Mouse (Mus musculus): Measurements from ENCODE around the gene Plcb4. TPM values are rescaled to one million over a fixed set of nuclear protein-coding genes. Genes with fewer than 3 reads are reported as not detected.
"Not testable (repeated sequence)": the region's sequence is repeated elsewhere in the genome, so short reads cannot be mapped to it uniquely, and the experiment has no call there.

The Plcb4 gene
- polyA plus RNA-seq, 1 experiment from 2014 or later: 15.9 TPM

DNA sequence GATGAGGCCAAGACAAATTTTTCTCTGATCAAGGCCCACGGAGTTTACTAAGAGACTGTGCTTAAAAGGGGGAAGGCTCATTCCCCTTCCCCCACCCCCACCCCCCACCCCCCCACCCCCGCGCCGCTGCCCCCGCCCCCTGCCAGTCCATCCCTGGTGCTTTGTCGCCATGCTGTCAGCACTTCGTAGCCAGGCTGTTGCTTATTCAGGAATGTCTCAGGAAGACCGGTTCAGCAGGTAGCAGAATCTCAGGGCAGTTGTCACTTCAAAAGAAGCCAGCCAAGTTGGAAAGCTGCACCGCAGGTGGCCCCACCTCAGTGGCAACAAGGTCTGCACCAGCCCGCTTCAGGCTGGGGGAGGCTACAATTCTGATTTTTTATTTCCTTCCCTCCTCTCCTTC is 331.9 kb downstream of the Plcb4 start:
- H3K27me3 ChIP-seq (ENCODE audit: poor library complexity, severe bottlenecking); H3K9me3 ChIP-seq; H3K4me3 ChIP-seq; DNase-seq (ENCODE audit: extremely low spot score, low spot score); H3K4me1 ChIP-seq; H3K27ac ChIP-seq: not testable (repeated sequence)
- H3K36me3 ChIP-seq (replicated peaks): peaks cover 26% of the 10 kb centered on the region
- 79% methylated on average over 8 of the region's 10 CpGs for WGBS

DNA sequence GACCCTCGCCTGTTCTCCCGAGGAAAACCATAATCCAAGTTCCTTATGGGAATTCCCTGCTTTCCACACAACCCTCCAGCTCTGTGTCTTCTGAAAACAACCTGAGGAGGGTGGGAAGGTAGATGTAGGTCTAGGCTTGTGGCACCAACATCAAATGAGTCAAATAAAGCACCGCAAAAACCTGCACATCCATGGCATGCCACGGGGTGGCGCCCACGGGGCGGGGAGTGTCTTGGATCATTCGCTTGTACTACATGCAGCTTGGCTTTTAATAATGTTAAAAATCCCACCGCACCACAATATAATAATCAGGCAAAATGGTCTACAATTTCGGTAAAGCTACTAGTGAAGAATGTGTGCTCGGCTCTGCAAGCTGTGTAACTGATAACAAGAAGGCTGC is 334.5 kb downstream of the Plcb4 start:
- DNase-seq (ENCODE audit: extremely low spot score, low spot score): no peak
- Histone ChIP-seq H3K4me1 (peaks cover 4% of the 10 kb centered on the region; the same call in 1 of the 2 replicates), H3K4me3 (no peak overlapping the region), H3K9me3 (no peaks in the 10 kb centered on the region), H3K27me3 (ENCODE audit: poor library complexity, severe bottlenecking) (no peaks in the 10 kb centered on the region), H3K27ac (no peak overlapping the region), H3K36me3 (replicated peaks) (peaks cover 28% of the 10 kb centered on the region)
- WGBS: 79% methylated on average over 11 of the region's 11 CpGs

DNA sequence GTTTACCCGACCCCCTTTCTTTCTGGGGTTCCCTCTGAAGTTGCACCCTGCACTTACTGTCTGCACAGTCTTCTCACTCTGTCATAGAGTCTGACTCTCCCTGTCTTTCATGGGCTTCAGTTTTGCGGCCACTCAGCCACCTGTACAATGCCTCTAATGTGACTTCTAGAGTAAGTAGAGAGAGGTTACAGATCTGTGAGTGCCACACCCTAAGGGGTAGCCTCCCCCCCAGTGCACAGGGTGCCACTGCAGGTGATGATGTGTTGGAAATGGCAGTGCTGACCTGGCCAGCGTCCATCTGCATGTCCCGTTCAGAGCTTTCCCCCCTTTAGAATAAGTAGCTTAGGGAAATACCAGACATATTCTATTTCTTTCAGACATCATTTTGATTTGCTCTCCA is 336.4 kb downstream of the Plcb4 start:
- DNase-seq (ENCODE audit: extremely low spot score, low spot score): no peak
- H3K27ac ChIP-seq: no peak overlapping the region
- H3K9me3 ChIP-seq: no peaks in the 10 kb centered on the region
- H3K4me3 ChIP-seq: no peak overlapping the region
- H3K27me3 ChIP-seq (ENCODE audit: poor library complexity, severe bottlenecking): no peaks in the 10 kb centered on the region
- 86% methylated on average over 4 of the region's 4 CpGs for WGBS
- H3K36me3 ChIP-seq (replicated peaks): peaks cover 28% of the 10 kb centered on the region
- H3K4me1 ChIP-seq: peaks cover 9% of the 10 kb centered on the region

GRCm38 (mm10) chr2:135996936-135997335 is 338.1 kb downstream of the Plcb4 start:
- no peak for DNase-seq (ENCODE audit: extremely low spot score, low spot score)
- Histone ChIP-seq H3K27ac (no peak overlapping the region), H3K9me3 (no peaks in the 10 kb centered on the region), H3K27me3 (ENCODE audit: poor library complexity, severe bottlenecking) (no peaks in the 10 kb centered on the region), H3K4me1 (peaks cover 9% of the 10 kb centered on the region), H3K36me3 (replicated peaks) (peaks cover 14% of the 10 kb centered on the region), H3K4me3 (no peak overlapping the region)
- WGBS: 85% methylated on average over 6 of the region's 6 CpGs

DNA sequence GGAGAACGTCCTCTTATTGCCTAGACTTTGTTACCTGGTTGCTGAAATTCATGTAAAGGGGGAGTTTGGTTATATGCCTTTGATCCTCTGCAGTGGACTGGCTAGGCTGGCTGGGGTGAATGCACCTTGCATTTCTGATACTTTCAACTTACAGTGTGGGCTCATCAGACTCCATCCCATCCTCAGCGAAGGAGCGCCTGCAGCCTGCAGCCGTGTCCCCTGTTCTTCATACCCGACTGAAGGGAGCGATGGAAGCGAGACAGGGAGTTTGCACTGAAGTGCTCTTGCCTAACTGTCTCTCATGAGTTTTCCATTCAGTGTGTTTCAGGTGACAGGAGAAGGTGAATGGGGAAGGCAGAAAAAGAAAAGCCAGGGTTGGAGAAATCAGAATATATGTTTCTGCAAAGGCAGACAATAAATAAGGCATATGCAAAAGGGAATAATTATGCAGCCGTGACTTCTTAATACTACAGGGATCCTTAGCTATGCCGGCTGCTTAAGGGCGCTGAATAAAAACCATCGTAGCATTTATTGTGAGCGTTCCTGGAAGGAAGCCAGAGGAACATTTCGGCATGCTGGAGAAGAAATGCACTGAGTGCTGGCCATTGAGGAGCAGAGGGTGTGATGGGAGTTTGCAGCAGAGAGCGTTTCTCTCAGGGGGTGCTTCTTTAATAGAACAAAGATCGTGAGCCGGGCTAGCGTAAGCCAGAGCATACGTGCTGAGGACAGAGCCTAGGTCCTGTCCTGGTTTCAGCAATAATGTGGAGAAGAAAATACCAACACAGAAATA is 338.7 kb downstream of the Plcb4 start:
- no peak overlapping the region for H3K4me3 ChIP-seq

GRCm38 (mm10) chr2:135998886-135999285 is 340.1 kb downstream of the Plcb4 start:
- peaks cover 13% of the 10 kb centered on the region for H3K36me3 ChIP-seq (replicated peaks)
- 95% methylated on average over 7 of the region's 7 CpGs for whole genome bisulfite sequencing

More for the DNA sequence above, 338.7 kb downstream of the Plcb4 start:
- DNase-seq (ENCODE audit: extremely low spot score, low spot score): no peak
- Histone ChIP-seq H3K27me3 (ENCODE audit: poor library complexity, severe bottlenecking) (no peaks in the 10 kb centered on the region), H3K36me3 (replicated peaks) (peaks cover 14% of the 10 kb centered on the region), H3K9me3 (no peaks in the 10 kb centered on the region), H3K27ac (no peak overlapping the region), H3K4me1 (peaks cover 8% of the 10 kb centered on the region)
- 90% methylated on average over 18 of the region's 18 CpGs for WGBS

GRCm38 (mm10) chr2:135999361-135999760 is 340.6 kb downstream of the Plcb4 start:
- 78% methylated on average over 1 of the region's 1 CpGs for WGBS
- H3K9me3 ChIP-seq: no peaks in the 10 kb centered on the region
- DNase-seq (ENCODE audit: extremely low spot score, low spot score): no peak
- no peaks in the 10 kb centered on the region for H3K27me3 ChIP-seq (ENCODE audit: poor library complexity, severe bottlenecking)
- H3K4me3 ChIP-seq: no peak overlapping the region
- H3K27ac ChIP-seq: no peak overlapping the region
- peaks cover 6% of the 10 kb centered on the region for H3K4me1 ChIP-seq
- H3K36me3 ChIP-seq (replicated peaks): peaks cover 10% of the 10 kb centered on the region

More at GRCm38 (mm10) chr2:135998886-135999285, 340.1 kb downstream of the Plcb4 start:
- Histone ChIP-seq H3K27me3 (ENCODE audit: poor library complexity, severe bottlenecking) (no peaks in the 10 kb centered on the region), H3K4me1 (peaks cover 6% of the 10 kb centered on the region), H3K27ac (no peak overlapping the region), H3K9me3 (no peaks in the 10 kb centered on the region), H3K4me3 (no peak overlapping the region)
- DNase-seq (ENCODE audit: extremely low spot score, low spot score): no peak

DNA sequence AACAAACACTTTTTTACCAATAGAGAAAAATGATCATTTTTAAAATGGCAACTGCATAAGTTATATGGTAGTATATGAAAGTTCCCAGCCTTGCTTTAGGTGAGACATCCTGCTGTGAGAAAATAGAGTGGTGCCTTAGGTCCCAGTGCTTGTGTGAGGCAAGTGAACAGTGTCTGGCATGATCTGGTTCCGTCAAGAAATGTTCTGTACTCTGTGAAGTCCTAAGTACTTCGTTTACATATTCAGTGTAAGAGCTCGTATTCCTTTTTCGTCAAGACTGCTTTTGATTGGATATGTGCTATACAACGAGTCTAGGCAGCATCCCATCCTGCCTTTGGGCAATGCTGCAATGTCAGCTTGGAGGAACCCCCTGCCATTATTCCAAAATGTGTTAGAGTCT is 342.1 kb downstream of the Plcb4 start:
- WGBS: 86% methylated on average over 5 of the region's 5 CpGs
- peaks cover 13% of the 10 kb centered on the region for H3K36me3 ChIP-seq (replicated peaks)
- H3K4me3 ChIP-seq: no peak overlapping the region
- H3K9me3 ChIP-seq: no peaks in the 10 kb centered on the region
- H3K4me1 ChIP-seq: peaks cover 6% of the 10 kb centered on the region
- DNase-seq (ENCODE audit: extremely low spot score, low spot score): no peak
- no peak overlapping the region for H3K27ac ChIP-seq
- no peaks in the 10 kb centered on the region for H3K27me3 ChIP-seq (ENCODE audit: poor library complexity, severe bottlenecking)

- WGBS: 59% methylated on average over 7 of the region's 7 CpGs
- no peak overlapping the region for H3K27ac ChIP-seq
- H3K4me3 ChIP-seq: no peak overlapping the region
- DNase-seq (ENCODE audit: extremely low spot score, low spot score): no peak
- H3K27me3 ChIP-seq (ENCODE audit: poor library complexity, severe bottlenecking): no peaks in the 10 kb centered on the region
- H3K4me1 ChIP-seq: peaks cover 6% of the 10 kb centered on the region
- H3K9me3 ChIP-seq: no peaks in the 10 kb centered on the region
- H3K36me3 ChIP-seq (replicated peaks): peaks cover 11% of the 10 kb centered on the region
Measured at GRCm38 (mm10) chr2:136002118-136002517, 343.3 kb downstream of the Plcb4 start.

- WGBS: 89% methylated on average over 1 of the region's 1 CpGs
- no peaks in the 10 kb centered on the region for H3K9me3 ChIP-seq
- H3K27me3 ChIP-seq (ENCODE audit: poor library complexity, severe bottlenecking): no peaks in the 10 kb centered on the region
- peaks cover 6% of the 10 kb centered on the region for H3K4me1 ChIP-seq
- H3K27ac ChIP-seq: no peak overlapping the region
- H3K36me3 ChIP-seq (replicated peaks): peaks cover 21% of the 10 kb centered on the region
- H3K4me3 ChIP-seq: no peak overlapping the region
- no peak for DNase-seq (ENCODE audit: extremely low spot score, low spot score)
Measured at GRCm38 (mm10) chr2:136003836-136004235, 345.0 kb downstream of the Plcb4 start.

DNA sequence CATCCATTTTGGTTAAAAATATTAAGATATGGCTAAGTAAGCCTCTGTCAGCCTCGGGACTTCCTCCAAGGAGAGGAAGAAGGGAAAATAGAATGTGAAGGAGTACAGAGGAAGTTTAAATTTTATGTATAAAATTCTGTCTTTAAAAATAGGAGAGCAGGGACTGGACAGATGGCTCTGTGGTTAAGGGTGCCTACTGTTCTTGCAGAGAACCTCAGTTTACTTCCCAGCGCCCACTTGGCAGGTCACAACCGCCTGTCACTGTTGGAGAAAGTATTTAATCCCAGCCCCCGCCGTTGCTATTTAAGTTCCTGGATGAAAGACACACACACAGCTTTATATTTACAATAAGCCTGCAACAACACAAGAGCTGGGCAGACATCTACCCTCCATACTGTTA is 347.5 kb downstream of the Plcb4 start:
- no peak overlapping the region for H3K4me3 ChIP-seq
- WGBS: 92% methylated on average over 5 of the region's 5 CpGs
- no peaks in the 10 kb centered on the region for H3K9me3 ChIP-seq
- no peak for DNase-seq (ENCODE audit: extremely low spot score, low spot score)
- H3K27ac ChIP-seq: no peak overlapping the region
- peaks cover 24% of the 10 kb centered on the region for H3K36me3 ChIP-seq (replicated peaks)
- H3K4me1 ChIP-seq: no peaks in the 10 kb centered on the region
- H3K27me3 ChIP-seq (ENCODE audit: poor library complexity, severe bottlenecking): no peaks in the 10 kb centered on the region

- no peaks in the 10 kb centered on the region for H3K27me3 ChIP-seq (ENCODE audit: poor library complexity, severe bottlenecking)
- no peak overlapping the region for H3K4me3 ChIP-seq
- WGBS: 96% methylated on average over 9 of the region's 9 CpGs
- H3K4me1 ChIP-seq: no peaks in the 10 kb centered on the region
- no peak overlapping the region for H3K27ac ChIP-seq
- DNase-seq (ENCODE audit: extremely low spot score, low spot score): no peak
- peaks cover 17% of the 10 kb centered on the region for H3K36me3 ChIP-seq (replicated peaks)
- no peaks in the 10 kb centered on the region for H3K9me3 ChIP-seq
Measured at GRCm38 (mm10) chr2:136012759-136013158, 353.9 kb downstream of the Plcb4 start.

DNA sequence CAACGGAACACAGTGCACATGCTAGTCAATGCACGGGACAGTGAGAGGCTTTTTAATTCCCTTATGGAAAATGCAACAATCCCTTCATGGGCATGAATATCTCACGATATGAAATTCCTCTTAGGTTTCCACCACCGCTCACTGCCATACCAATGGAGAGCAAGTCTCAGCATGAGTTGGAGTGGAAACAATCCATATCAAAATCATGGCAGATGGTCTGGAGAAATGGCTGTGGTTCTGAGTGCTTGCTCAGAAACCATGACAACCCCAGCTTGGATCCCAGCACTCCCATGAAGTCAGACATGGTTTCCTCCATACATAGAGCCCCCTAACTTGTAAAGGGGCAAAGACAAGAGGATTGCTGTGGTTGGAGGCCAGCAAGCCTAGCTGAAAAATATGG is 389.7 kb downstream of the Plcb4 start:
- H3K36me3 ChIP-seq (replicated peaks): no peaks in the 10 kb centered on the region
- H3K27ac ChIP-seq: no peak overlapping the region
- 93% methylated on average over 4 of the region's 4 CpGs for WGBS
- peaks cover 40% of the 10 kb centered on the region for H3K27me3 ChIP-seq (ENCODE audit: poor library complexity, severe bottlenecking)
- H3K9me3 ChIP-seq: no peaks in the 10 kb centered on the region
- peaks cover 19% of the 10 kb centered on the region for H3K4me1 ChIP-seq
- no peak overlapping the region for H3K4me3 ChIP-seq
- DNase-seq (ENCODE audit: extremely low spot score, low spot score): no peak
